Mouse (Mus musculus): ENCODE results near the gene Prr5.

- TF ChIP-seq CTCF (IDR thresholded peaks at IDR 0.05) (no peak), EP300 (IDR thresholded peaks at IDR 0.05; ENCODE audit: insufficient read depth, low read depth, low read length) (no peak), POLR2A (IDR thresholded peaks at IDR 0.05; ENCODE audit: insufficient read depth, low read depth, low read length) (no peak)
Measured at GRCm38 (mm10) chr15:84653151-84653550, 16.3 kb upstream of the Prr5 start.
